Mouse (Mus musculus) liver, adult 2 months (tissue): Measurements from ENCODE around the gene Lrfn1. TPM values are rescaled to one million over a fixed set of nuclear protein-coding genes. Genes with fewer than 3 reads are reported as not detected.
"Not testable (repeated sequence)": the region's sequence is repeated elsewhere in the genome, so short reads cannot be mapped to it uniquely, and the experiment has no call there.

Experiments
- DNase-seq: peaks from one replicate; pipeline ENCODE4 v3.0.0-alpha.2; 2011; ENCODE audit warnings: low read depth, low spot score; ENCODE audit errors: extremely low read depth
- H3K27ac ChIP-seq: fragments of 200-500 bp; replicated peaks from 2 replicates; pipeline ENCODE4 v1.5.1; 2012; ENCODE audit warnings: low read depth, mild to moderate bottlenecking, control low read depth, inconsistent platforms, low read length; ENCODE audit not compliant: insufficient read depth
- H3K27me3 ChIP-seq: fragments of 200-500 bp; 2 replicates; pipeline ENCODE4 v1.6.1; 2012; ENCODE audit warnings: mild to moderate bottlenecking, moderate library complexity, low read length, inconsistent platforms; ENCODE audit not compliant: control insufficient read depth, insufficient read depth
- H3K36me3 ChIP-seq: fragments of 200-500 bp; 2 replicates; pipeline ENCODE4 v1.6.1; 2012; ENCODE audit warnings: low read length, inconsistent platforms; ENCODE audit not compliant: control insufficient read depth, insufficient read depth
- H3K4me1 ChIP-seq: fragments of 200-500 bp; 2 replicates; pipeline ENCODE4 v1.6.1; 2011; ENCODE audit warnings: low read length; ENCODE audit not compliant: control insufficient read depth, insufficient read depth
- H3K4me3 ChIP-seq: fragments of 200-500 bp; 2 replicates; pipeline ENCODE4 v1.5.1; 2011; ENCODE audit warnings: low read depth, mild to moderate bottlenecking, control low read depth, low read length, moderate library complexity; ENCODE audit not compliant: insufficient read depth
- H3K79me2 ChIP-seq: fragments of 200-500 bp; 2 replicates; pipeline ENCODE4 v1.6.1; 2012; ENCODE audit warnings: inconsistent platforms, mild to moderate bottlenecking, low read length, moderate library complexity; ENCODE audit not compliant: control insufficient read depth, insufficient read depth
- H3K9ac ChIP-seq: fragments of 200-500 bp; 2 replicates; pipeline ENCODE4 v1.6.1; 2012; ENCODE audit warnings: low read depth, mild to moderate bottlenecking, control low read depth, inconsistent platforms, low read length
- CTCF ChIP-seq: fragments of 200-500 bp; IDR thresholded peaks from 2 replicates; pipeline ENCODE4 v1.5.1; 2011; ENCODE audit warnings: low read depth, low read length, control low read depth
- POLR2A ChIP-seq: fragments of 200-500 bp; IDR thresholded peaks from 2 replicates; pipeline ENCODE4 v1.6.1; 2011; ENCODE audit warnings: low read length, control low read depth; ENCODE audit not compliant: insufficient read depth; ENCODE audit errors: extremely low read depth
- WGBS: fragments of 180-500 bp; shearing (Covaris S2); methylation state at CpG from one replicate; pipeline ENCODE4 v1.1.7; 2018; 5-methylcytosine and 5-hydroxymethylcytosine counted together
- polyA plus RNA-seq: library from polyadenylated mRNA; depleted of rRNA; stranded (reverse); fragments of >200 nt; gene quantifications from 2 replicates; pipeline ENCODE4 v1.2.3, GENCODE M21; 2012; rRNA removed
- total RNA-seq: library from RNA; depleted of rRNA; stranded (reverse); fragments of >200 nt; gene quantifications from 2 replicates; pipeline ENCODE4 v1.2.3, GENCODE M21; 2014; rRNA removed

Gene Lrfn1
- total and polyA plus RNA-seq, 2 experiments: 0.18 to 0.70 TPM

DNA sequence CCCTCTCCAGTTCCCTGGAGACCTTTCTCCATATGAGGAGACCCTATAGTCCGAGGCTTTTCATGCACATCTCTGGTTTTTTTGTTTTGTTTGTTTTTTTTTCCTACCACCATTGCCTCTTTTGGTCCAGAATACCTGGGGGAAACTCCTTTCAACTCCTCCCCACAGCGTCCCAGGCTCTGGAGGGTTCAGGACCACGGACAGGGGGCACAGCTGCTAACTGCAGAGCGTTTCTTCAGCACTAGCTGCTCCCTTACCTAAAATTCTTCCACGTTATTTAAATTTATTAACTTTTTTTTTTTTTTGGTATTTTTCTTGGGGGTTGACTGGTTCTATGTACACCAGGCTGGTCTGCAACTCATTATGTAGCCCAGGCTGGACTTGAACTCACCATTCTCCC is 53.8 kb downstream of the Lrfn1 start:
- no peaks in the 10 kb centered on the region for H3K36me3 ChIP-seq
- peaks cover 1% of the 10 kb centered on the region; the same call in 1 of the 2 replicates for H3K4me1 ChIP-seq
- no peaks in the 10 kb centered on the region for H3K79me2 ChIP-seq
- TF ChIP-seq POLR2A (no peak), CTCF (no peak)
- H3K27me3 ChIP-seq: no peaks in the 10 kb centered on the region
- no peak overlapping the region for H3K4me3 ChIP-seq
- no peak overlapping the region for H3K9ac ChIP-seq
- H3K27ac ChIP-seq: no peak overlapping the region
- no peak for DNase-seq
- 7% methylated on average over 5 of the region's 5 CpGs for WGBS

DNA sequence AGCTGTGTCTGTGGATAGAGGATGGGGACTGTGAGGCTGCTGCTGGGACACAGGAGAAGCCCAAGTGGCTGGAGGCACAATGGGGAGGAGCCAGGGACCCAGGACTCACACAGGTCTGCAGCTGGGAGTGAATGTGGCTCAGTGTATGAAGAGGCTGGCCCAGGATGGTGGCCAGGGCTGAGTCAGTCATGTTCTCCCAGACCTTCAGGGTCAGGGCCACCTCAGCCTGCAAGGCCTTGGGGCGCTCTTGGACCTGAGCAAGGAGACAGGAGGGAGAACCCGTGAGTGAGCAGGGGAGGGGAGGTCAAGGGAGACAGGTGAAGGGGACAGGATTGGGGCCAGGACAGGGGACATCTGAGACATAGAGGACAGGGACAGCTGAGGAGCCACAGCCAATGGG is 57.3 kb downstream of the Lrfn1 start:
- H3K36me3 ChIP-seq, H3K4me1 ChIP-seq, H3K27ac ChIP-seq, H3K27me3 ChIP-seq, H3K79me2 ChIP-seq, H3K4me3 ChIP-seq, H3K9ac ChIP-seq, DNase-seq: not testable (repeated sequence)
- WGBS: 78% methylated on average over 2 of the region's 2 CpGs

DNA sequence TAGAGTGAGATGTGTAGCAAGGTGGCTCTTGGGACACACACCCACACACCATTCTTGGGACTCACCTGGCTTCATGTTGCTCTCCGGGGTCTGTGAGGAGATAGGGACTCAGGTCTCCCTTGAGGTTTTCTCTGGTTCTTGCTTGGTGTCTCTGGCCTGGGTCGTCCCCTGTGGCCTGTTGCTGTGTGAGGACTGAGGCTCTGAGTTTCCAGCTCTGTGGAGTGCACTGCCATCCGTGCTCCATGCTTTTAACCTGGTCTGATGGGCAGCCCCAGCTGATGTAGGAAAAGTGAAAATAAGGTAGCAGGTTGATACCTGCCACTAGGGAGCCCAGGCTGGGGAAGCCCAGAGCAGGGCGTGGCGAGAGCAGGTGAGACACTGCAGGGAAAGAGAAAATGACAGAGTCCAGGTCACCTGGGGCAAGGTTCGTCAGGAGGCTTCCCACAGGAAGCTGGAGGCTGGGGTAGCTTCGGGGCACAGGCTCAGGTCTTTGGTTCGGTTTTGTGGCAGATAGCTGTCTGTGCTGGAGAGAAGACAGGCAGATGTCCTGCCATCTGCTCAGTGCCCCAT is 58.7 kb downstream of the Lrfn1 start, which contains the start of gene Ifnl2:
Gene Ifnl2, minus strand, starts transcription at position 51 of the 570 bp plus-strand sequence.
- not testable (repeated sequence) for H3K79me2 ChIP-seq, H3K4me3 ChIP-seq, H3K36me3 ChIP-seq, H3K27me3 ChIP-seq, H3K4me1 ChIP-seq, DNase-seq, H3K9ac ChIP-seq, H3K27ac ChIP-seq
- WGBS: 57% methylated on average over 8 of the region's 8 CpGs

DNA sequence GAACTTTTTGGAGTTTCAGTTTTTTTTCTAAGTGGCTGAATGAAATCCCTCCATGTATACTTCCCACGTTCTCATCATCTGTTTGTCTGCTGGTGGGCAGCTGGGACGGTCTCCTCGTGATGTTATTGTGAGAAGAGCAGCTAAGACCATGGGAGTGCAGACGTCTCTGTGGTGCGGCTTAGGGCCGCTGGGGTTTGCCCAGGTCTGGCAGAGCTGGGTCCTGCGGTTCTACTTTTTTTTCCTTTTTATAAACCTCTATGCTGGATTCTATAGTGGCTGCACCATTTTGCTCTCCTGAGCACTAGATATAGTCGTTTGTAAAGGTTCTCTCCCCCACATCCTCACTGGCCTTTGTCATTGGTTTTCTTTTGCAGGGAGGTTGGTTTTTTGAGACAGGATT is 59.7 kb downstream of the Lrfn1 start:
- Histone ChIP-seq H3K79me2 (no peaks in the 10 kb centered on the region), H3K4me1 (no peaks in the 10 kb centered on the region), H3K36me3 (no peaks in the 10 kb centered on the region), H3K27me3 (no peaks in the 10 kb centered on the region), H3K9ac (no peak overlapping the region), H3K4me3 (no peak overlapping the region), H3K27ac (no peak overlapping the region)
- 70% methylated on average over 8 of the region's 8 CpGs for WGBS
- no peak for DNase-seq
- no peak for TF ChIP-seq POLR2A
- TF ChIP-seq CTCF: no peak

Other genes with a start within 250 kb of the Lrfn1 start
- 0.28 and 0.47 TPM in 2 replicates for gene Eid2, start 184.1 kb upstream of the Lrfn1 start, total RNA-seq
- gene Eid2, start 184.1 kb upstream of the Lrfn1 start, polyA plus RNA-seq: 0.35 and 0.50 TPM in 2 replicates
- 1.9 and 3.0 TPM in 2 replicates for gene Eid2b, start 174.2 kb upstream of the Lrfn1 start, total RNA-seq
- 3.5 and 3.9 TPM in 2 replicates for gene Eid2b, start 174.2 kb upstream of the Lrfn1 start, polyA plus RNA-seq
- gene Selenov, start 160.8 kb upstream of the Lrfn1 start, total RNA-seq: not detected in 2 replicates
- gene Selenov, start 160.8 kb upstream of the Lrfn1 start, polyA plus RNA-seq: not detected in 2 replicates
- not detected in 2 replicates for gene Dll3, start 149.7 kb upstream of the Lrfn1 start, total RNA-seq
- not detected in 2 replicates for gene Dll3, start 149.7 kb upstream of the Lrfn1 start, polyA plus RNA-seq
- 22.6 and 24.9 TPM in 2 replicates for gene Timm50, start 139.9 kb upstream of the Lrfn1 start, total RNA-seq
- gene Timm50, start 139.9 kb upstream of the Lrfn1 start, polyA plus RNA-seq: 49.4 and 52.6 TPM in 2 replicates
- 15.1 and 20.7 TPM in 2 replicates for gene Supt5, start 113.2 kb upstream of the Lrfn1 start, total RNA-seq
- gene Supt5, start 113.2 kb upstream of the Lrfn1 start, polyA plus RNA-seq: 52.3 and 67.3 TPM in 2 replicates
- gene Rps16, start 101.3 kb upstream of the Lrfn1 start, total RNA-seq: 110 and 136 TPM in 2 replicates
- 471 and 577 TPM in 2 replicates for gene Rps16, start 101.3 kb upstream of the Lrfn1 start, polyA plus RNA-seq
- gene Plekhg2, start 79.4 kb upstream of the Lrfn1 start, total RNA-seq: 0.65 and 1.3 TPM in 2 replicates
- gene Plekhg2, start 79.4 kb upstream of the Lrfn1 start, polyA plus RNA-seq: 3.3 and 3.5 TPM in 2 replicates
- 16.4 and 25.4 TPM in 2 replicates for gene Zfp36, start 71.7 kb upstream of the Lrfn1 start, total RNA-seq
- 41.1 and 54.3 TPM in 2 replicates for gene Zfp36, start 71.7 kb upstream of the Lrfn1 start, polyA plus RNA-seq
- 13.4 and 17.6 TPM in 2 replicates for gene Med29, start 59.3 kb upstream of the Lrfn1 start, total RNA-seq
- gene Med29, start 59.3 kb upstream of the Lrfn1 start, polyA plus RNA-seq: 49.2 and 50.9 TPM in 2 replicates
- 16.1 TPM in 2 replicates for gene Paf1, start 59.0 kb upstream of the Lrfn1 start, total RNA-seq
- gene Paf1, start 59.0 kb upstream of the Lrfn1 start, polyA plus RNA-seq: 52.8 and 59.1 TPM in 2 replicates
- gene Gmfg, start 14.5 kb upstream of the Lrfn1 start, total RNA-seq: 18.4 and 24.4 TPM in 2 replicates
- 4.0 and 4.6 TPM in 2 replicates for gene Gmfg, start 14.5 kb upstream of the Lrfn1 start, polyA plus RNA-seq
- gene Ifnl2, start 58.5 kb downstream of the Lrfn1 start, total RNA-seq: not detected in 2 replicates
- not detected in 2 replicates for gene Ifnl2, start 58.5 kb downstream of the Lrfn1 start, polyA plus RNA-seq
- not detected in 2 replicates for gene Ifnl3, start 70.9 kb downstream of the Lrfn1 start, total RNA-seq
- not detected in 2 replicates for gene Ifnl3, start 70.9 kb downstream of the Lrfn1 start, polyA plus RNA-seq
- 8.7 and 16.4 TPM in 2 replicates for gene Sycn, start 88.9 kb downstream of the Lrfn1 start, total RNA-seq
- 1.4 and 1.6 TPM in 2 replicates for gene Sycn, start 88.9 kb downstream of the Lrfn1 start, polyA plus RNA-seq
- gene Nccrp1, start 95.3 kb downstream of the Lrfn1 start, total RNA-seq: not detected in 2 replicates
- gene Nccrp1, start 95.3 kb downstream of the Lrfn1 start, polyA plus RNA-seq: 0.05 TPM in 1 of 2 replicates, not detected in the other
- 4.1 and 6.9 TPM in 2 replicates for gene Samd4b, start 146.2 kb downstream of the Lrfn1 start, total RNA-seq
- gene Samd4b, start 146.2 kb downstream of the Lrfn1 start, polyA plus RNA-seq: 25.7 and 27.0 TPM in 2 replicates
- gene Pak4, start 146.2 kb downstream of the Lrfn1 start, total RNA-seq: 4.0 and 7.0 TPM in 2 replicates
- 14.9 TPM in 2 replicates for gene Pak4, start 146.2 kb downstream of the Lrfn1 start, polyA plus RNA-seq
- not detected in 2 replicates for gene Acp7, start 179.4 kb downstream of the Lrfn1 start, total RNA-seq
- gene Acp7, start 179.4 kb downstream of the Lrfn1 start, polyA plus RNA-seq: not detected in 2 replicates
- gene Fbxo27, start 240.9 kb downstream of the Lrfn1 start, total RNA-seq: not detected in 2 replicates
- gene Fbxo27, start 240.9 kb downstream of the Lrfn1 start, polyA plus RNA-seq: 0.16 and 0.19 TPM in 2 replicates